Mouse (Mus musculus): Measurements from ENCODE around the gene Klf1.

Klf1 gene

DNA sequence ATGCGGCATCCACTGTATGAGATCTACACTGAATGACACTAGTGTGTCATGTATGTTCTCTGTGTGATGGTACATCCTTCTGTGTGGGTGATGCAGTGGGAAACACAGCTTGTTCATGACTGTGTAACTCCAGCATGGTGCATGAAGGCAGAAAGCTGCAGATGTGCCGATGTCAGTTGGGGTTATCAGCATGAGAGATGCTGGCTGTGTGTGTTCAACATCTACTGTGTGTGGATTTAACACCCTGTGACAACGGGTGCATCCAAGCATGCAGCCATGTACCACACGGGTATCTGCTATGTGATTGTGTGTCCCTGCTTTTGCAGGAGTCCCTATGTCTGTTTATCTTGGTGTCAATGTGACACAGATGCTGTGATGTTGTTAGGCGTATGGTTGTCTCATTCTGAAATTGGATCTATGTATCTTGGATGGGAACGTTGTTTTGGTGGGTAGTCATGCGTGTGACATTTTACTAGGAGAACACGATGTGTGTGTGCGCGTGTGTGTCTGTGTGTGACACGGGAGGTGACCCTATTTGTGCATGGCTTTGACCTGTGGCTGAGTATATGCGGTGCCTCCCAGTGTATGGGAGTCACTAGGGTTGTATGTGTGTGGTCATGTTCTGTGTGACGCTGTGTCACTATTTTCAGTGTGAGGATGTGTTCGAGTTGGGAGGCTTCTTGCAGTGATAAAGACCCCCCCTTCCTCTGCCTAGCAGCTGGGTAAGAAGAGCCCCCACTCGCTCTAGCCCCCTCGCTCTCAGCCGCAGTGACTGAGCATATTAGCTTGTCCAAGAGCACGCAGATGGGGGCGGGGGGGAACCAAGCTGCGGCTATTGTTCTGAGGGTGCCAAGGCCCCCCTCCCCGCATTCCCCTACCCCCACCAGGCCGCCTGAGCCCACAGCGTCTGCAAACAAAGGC is 34.6 kb downstream of the Klf1 start:
- DNase-seq: no peak

DNA sequence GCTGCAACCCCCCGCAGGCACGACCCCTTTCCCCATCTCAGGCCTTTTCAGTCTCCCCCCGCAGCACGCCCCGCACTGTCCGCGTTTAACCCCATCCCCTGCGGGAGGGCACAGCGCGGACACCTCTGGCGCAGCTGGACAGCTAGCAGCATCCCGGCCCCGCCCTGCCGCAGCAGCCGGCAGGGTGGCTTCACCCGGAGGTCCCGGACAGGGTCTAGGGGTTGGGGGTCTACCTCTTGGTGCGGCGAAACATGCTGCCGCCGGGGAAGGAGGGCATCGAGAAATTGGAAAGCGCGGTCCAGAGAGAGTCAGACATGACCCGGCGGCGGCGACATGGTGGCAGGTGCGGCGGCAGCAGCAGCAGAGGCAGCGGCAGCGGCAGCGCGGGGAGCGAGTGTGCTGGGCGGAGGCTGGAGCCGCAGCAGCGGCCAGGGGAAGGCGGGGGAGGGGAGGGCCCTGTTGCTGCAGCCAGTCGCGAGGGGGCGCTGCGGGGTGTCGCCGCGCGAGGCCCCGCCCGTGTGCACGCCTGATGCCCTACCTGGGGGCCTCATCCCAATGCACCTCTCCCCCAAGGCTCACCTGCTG is 35.3 kb downstream of the Klf1 start, which contains the start of gene Mast1:
Gene Mast1 (minus strand): TSS at position 398 of the 585 bp plus-strand sequence.
- DNase-seq: peak; percentile 62 to 74

GRCm38 (mm10) chr8:84937620-84938485 is 36.1 kb downstream of the Klf1 start:
- DNase-seq: no peak

DNA sequence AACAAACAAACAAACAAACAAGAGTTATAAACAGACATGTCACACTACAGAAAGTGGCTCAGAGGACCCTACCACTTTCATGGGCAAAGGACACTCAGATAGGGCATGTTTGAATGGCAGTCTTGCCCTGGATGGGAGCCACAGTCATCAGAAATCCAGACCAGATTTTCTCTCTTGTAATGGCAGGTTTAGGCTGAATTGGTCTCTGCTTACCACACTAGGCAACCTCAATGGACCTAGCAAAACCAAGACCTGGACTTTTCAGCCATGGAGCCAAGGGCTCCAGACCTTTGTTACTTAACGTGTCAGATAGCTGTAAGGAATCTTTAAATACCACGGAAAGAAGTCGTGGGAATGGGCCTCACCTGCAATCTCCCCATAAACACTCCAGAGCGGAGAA is 42.0 kb downstream of the Klf1 start:
- DNase-seq: no peak

GRCm38 (mm10) chr8:84944478-84945160 is 42.9 kb downstream of the Klf1 start:
- DNase-seq: peak in 1 of 2 experiments; percentile 46

GRCm38 (mm10) chr8:84945235-84945632 is 43.5 kb downstream of the Klf1 start:
- DNase-seq: no peak

- DNase-seq: no peak
These were observed 44.2 kb downstream of the Klf1 start for GRCm38 (mm10) chr8:84945633-84946527.

- no peak for DNase-seq
These were observed 45.0 kb downstream of the Klf1 start, which contains the start of gene Rtbdn for GRCm38 (mm10) chr8:84946528-84947240. Rtbdn (plus strand) TSS chr8:84946991.

DNA sequence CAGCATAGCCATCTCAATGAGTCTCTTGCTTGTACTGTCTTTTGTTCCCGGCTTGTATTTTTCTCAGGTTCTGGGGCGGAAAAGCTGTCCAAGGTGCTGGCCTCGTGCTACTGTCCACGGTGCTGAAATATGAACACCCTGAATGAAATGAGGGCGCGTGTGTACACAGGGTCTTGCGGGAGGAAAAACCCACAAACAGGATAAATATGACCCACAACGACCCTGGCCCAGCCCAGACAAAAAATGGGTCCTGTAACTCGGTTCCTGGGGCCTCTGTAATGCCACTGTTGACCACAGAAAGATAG is 45.5 kb downstream of the Klf1 start:
- DNase-seq: peak; percentile 44 to 60

- no peak for DNase-seq
These were observed 48.0 kb downstream of the Klf1 start for GRCm38 (mm10) chr8:84949753-84950152.

GRCm38 (mm10) chr8:84952612-84953255 is 51.0 kb downstream of the Klf1 start:
- DNase-seq: peak; percentile 60 to 64

Data from lung, postnatal 4 days (tissue).